In genomic region chr7:40332455-40332854, GRCm38 (mm10) we compare ENCODE assay signal across 12 mouse cellular contexts.
A peak's percentile ranks its signal among the peaks of the same experiment; 100 is the strongest.
DNase-seq lines count a peak whose midpoint lies in the region; ATAC-seq lines count a peak whose summit lies in the region.
"Had no signal": no experiment of that assay in that cellular context is flagged by ENCODE, and none has a peak within 500 bp of the region (broad histone marks: within the 10 kb centered on the region; RNA-seq: fewer than 3 reads in every experiment).

No protein-coding gene starts in this region.

- H3K4me3 ChIP-seq in forebrain, embryonic 14.5 days (ENCODE audit: low read depth, low read length): no peak overlapping the region
- H3K4me3 ChIP-seq in forebrain, embryonic 15.5 days: no peak overlapping the region

- no peaks in the 10 kb centered on the region for H3K27me3 ChIP-seq in forebrain, embryonic 14.5 days (replicated peaks; ENCODE audit: control insufficient read depth, insufficient read depth, low read length)
- no peaks in the 10 kb centered on the region for H3K27me3 ChIP-seq in forebrain, embryonic 15.5 days

- no peaks in the 10 kb centered on the region for H3K9me3 ChIP-seq in forebrain, embryonic 14.5 days (replicated peaks; ENCODE audit: control insufficient read depth, low read length)
- no peaks in the 10 kb centered on the region for H3K9me3 ChIP-seq in forebrain, embryonic 15.5 days

- H3K4me2 ChIP-seq in forebrain, embryonic 14.5 days (ENCODE audit: low read length): no peak overlapping the region
- no peak overlapping the region for H3K4me2 ChIP-seq in forebrain, embryonic 15.5 days (replicated peaks)

- H3K27ac ChIP-seq in forebrain, embryonic 14.5 days (ENCODE audit: low read depth, low read length): no peak overlapping the region
- H3K27ac ChIP-seq in forebrain, embryonic 15.5 days (replicated peaks): no peak overlapping the region

- H3K4me1 ChIP-seq in forebrain, embryonic 14.5 days (ENCODE audit: control insufficient read depth, insufficient read depth, low read length): no peaks in the 10 kb centered on the region
- no peaks in the 10 kb centered on the region for H3K4me1 ChIP-seq in forebrain, embryonic 15.5 days

- H3K9ac ChIP-seq in forebrain, embryonic 14.5 days (ENCODE audit: low read length): no peak overlapping the region
- H3K9ac ChIP-seq in forebrain, embryonic 15.5 days (replicated peaks): no peak overlapping the region

- peak; percentile 23; the same call in 1 of the 2 replicates for ATAC-seq in forebrain, embryonic 14.5 days
- ATAC-seq in forebrain, embryonic 15.5 days (replicated peaks): no peak

- peak; percentile 39 for DNase-seq in forebrain, embryonic 14.5 days (ENCODE audit: low spot score)
- peak; percentile 7 for DNase-seq in retina, postnatal 1 day
- DNase-seq in retina, embryonic 14.5 days (ENCODE audit: low spot score): no peak
- DNase-seq in kidney, postnatal 36 days: peak; percentile 58 to 66
- no peak for DNase-seq in thymus, adult 18-20 months
- DNase-seq in right cerebral cortex, postnatal 10 days (ENCODE audit: low spot score in 2 of 2): no peak
- no peak for DNase-seq in MN1 (ENCODE audit: low spot score)
- DNase-seq: adrenal gland, postnatal 14 days; B cell, adult 2 months; cerebellum, adult 9-11 months; thymus, postnatal 25 days had no signal

- 47% methylated on average over 4 of the region's 4 CpGs for WGBS in forebrain, embryonic 14.5 days
- WGBS in forebrain, embryonic 15.5 days: 49% methylated on average over 4 of the region's 4 CpGs

- no peaks in the 10 kb centered on the region for H3K36me3 ChIP-seq in forebrain, embryonic 14.5 days (ENCODE audit: control insufficient read depth, insufficient read depth, low read length)
- H3K36me3 ChIP-seq in forebrain, embryonic 15.5 days: no peaks in the 10 kb centered on the region

Comparison
In these comparisons a context has a peak if more than half of its experiments do, and no peak if none do; other contexts are left out.
1. DNase-seq: peak in forebrain, embryonic 14.5 days (single experiment), retina, postnatal 1 day (single experiment) and kidney, postnatal 36 days (2 of 2); none in retina, embryonic 14.5 days (single experiment), thymus, adult 18-20 months (0 of 2), right cerebral cortex, postnatal 10 days (0 of 2) and MN1 (single experiment).